Mouse (Mus musculus) liver, embryonic 14.5 days (tissue): ENCODE data around the gene Bend3.

Source experiments
- CTCF ChIP-seq: IDR thresholded peaks from 2 replicates; pipeline ENCODE4 v1.5.1; 2016; ENCODE audit warnings: antibody characterized with exemption, low read depth, control low read depth
- EP300 ChIP-seq: IDR thresholded peaks from 2 replicates; pipeline ENCODE4 v1.6.1; 2016; ENCODE audit warnings: antibody characterized with exemption, low read depth

DNA sequence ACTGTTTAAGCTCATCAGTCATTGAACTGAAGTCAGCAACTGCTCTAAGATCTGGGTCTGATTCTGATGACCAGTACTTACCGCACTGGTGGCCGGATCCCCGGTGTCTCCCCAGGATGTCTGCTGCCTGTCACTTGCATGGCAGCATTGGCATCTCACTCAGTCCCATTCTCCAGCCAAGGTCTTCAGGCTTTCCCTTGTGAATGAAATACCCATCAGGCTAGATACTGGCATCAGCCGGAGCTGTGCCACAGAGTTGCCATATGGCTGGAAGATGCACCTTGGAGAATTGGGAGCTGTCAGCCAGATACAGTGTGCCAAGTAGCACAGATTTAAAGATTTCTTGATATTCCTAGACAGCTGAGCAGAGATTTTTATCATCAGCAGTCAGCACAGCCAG lies 24.0 kb downstream of the Bend3 start:
- TF ChIP-seq CTCF (no peak), EP300 (no peak)
